Mouse (Mus musculus): ENCODE data around the gene BC048671. TPM values are rescaled to one million over a fixed set of nuclear protein-coding genes. Genes with fewer than 3 reads are reported as not detected.
A peak's percentile ranks its signal among the peaks of the same experiment; 100 is the strongest.

BC048671 gene
- polyA plus RNA-seq, 1 experiment from 2014 or later, result not detected

- Histone ChIP-seq H3K4me2 (ENCODE audit: low read length) (no peak overlapping the region), H3K27ac (replicated peaks in 1 of 2; ENCODE audit: control insufficient read depth in 1 of 2, insufficient read depth in 1 of 2, low read depth in 2 of 2, low read length in 2 of 2) (no peak overlapping the region), H3K4me3 (ENCODE audit: control insufficient read depth in 1 of 2, insufficient read depth in 1 of 2, low read depth in 1 of 2, low read length in 2 of 2) (no peak overlapping the region), H3K4me1 (ENCODE audit: control insufficient read depth in 2 of 2, insufficient read depth in 2 of 2, low read length in 2 of 2) (no peaks in the 10 kb centered on the region), H3K27me3 (ENCODE audit: control insufficient read depth, insufficient read depth, low read length) (0 out of 2 replicates have a peak, but pooled peaks cover 3% of the 10 kb centered on the region), H3K9me3 (ENCODE audit: control insufficient read depth, low read length) (no peaks in the 10 kb centered on the region), H3K36me3 (ENCODE audit: control insufficient read depth, insufficient read depth, low read length) (no peaks in the 10 kb centered on the region), H3K9ac (ENCODE audit: low read length) (no peak overlapping the region)
- ATAC-seq (ENCODE audit: insufficient number of reproducible peaks, insufficient read depth, low FRiP score, low read depth), result no peak
- 72% methylated on average over 7 of the region's 7 CpGs for WGBS
Measured at GRCm38 (mm10) chr6:90319475-90320191, 18.6 kb downstream of the BC048671 start.

GRCm38 (mm10) chr6:90320429-90320828, 19.4 kb downstream of the BC048671 start:
- ATAC-seq (ENCODE audit: insufficient number of reproducible peaks, insufficient read depth, low FRiP score, low read depth), result no peak
- no peaks in the 10 kb centered on the region for H3K36me3 ChIP-seq (ENCODE audit: control insufficient read depth, insufficient read depth, low read length)
- no peak overlapping the region for H3K4me2 ChIP-seq (ENCODE audit: low read length)
- H3K27ac ChIP-seq (replicated peaks in 1 of 2; ENCODE audit: control insufficient read depth in 1 of 2, insufficient read depth in 1 of 2, low read depth in 2 of 2, low read length in 2 of 2), result no peak overlapping the region
- H3K4me1 ChIP-seq (ENCODE audit: control insufficient read depth in 2 of 2, insufficient read depth in 2 of 2, low read length in 2 of 2), result peaks cover 0 to 4% of the 10 kb centered on the region in 2 experiments; a peak in 3 of 4 replicates
- H3K9ac ChIP-seq (ENCODE audit: low read length), result no peak overlapping the region
- no peaks in the 10 kb centered on the region for H3K9me3 ChIP-seq (ENCODE audit: control insufficient read depth, low read length)
- H3K4me3 ChIP-seq (ENCODE audit: control insufficient read depth in 1 of 2, insufficient read depth in 1 of 2, low read depth in 1 of 2, low read length in 2 of 2), result no peak overlapping the region
- 0 out of 2 replicates have a peak, but pooled peaks cover 3% of the 10 kb centered on the region for H3K27me3 ChIP-seq (ENCODE audit: control insufficient read depth, insufficient read depth, low read length)
- WGBS, result 79% methylated on average over 5 of the region's 5 CpGs

GRCm38 (mm10) chr6:90321811-90322210, 20.8 kb downstream of the BC048671 start:
- Histone ChIP-seq H3K4me2 (ENCODE audit: low read length) (no peak overlapping the region), H3K36me3 (ENCODE audit: control insufficient read depth, insufficient read depth, low read length) (no peaks in the 10 kb centered on the region), H3K27ac (replicated peaks in 1 of 2; ENCODE audit: control insufficient read depth in 1 of 2, insufficient read depth in 1 of 2, low read depth in 2 of 2, low read length in 2 of 2) (no peak overlapping the region), H3K27me3 (ENCODE audit: control insufficient read depth, insufficient read depth, low read length) (0 out of 2 replicates have a peak, but pooled peaks cover 3% of the 10 kb centered on the region), H3K9me3 (ENCODE audit: control insufficient read depth, low read length) (no peaks in the 10 kb centered on the region), H3K4me3 (ENCODE audit: control insufficient read depth in 1 of 2, insufficient read depth in 1 of 2, low read depth in 1 of 2, low read length in 2 of 2) (no peak overlapping the region), H3K4me1 (ENCODE audit: control insufficient read depth in 2 of 2, insufficient read depth in 2 of 2, low read length in 2 of 2) (peaks cover 0 to 4% of the 10 kb centered on the region in 2 experiments; a peak in 3 of 4 replicates), H3K9ac (ENCODE audit: low read length) (no peak overlapping the region)
- ATAC-seq (ENCODE audit: insufficient number of reproducible peaks, insufficient read depth, low FRiP score, low read depth), result no peak
- 35% methylated on average over 4 of the region's 4 CpGs for WGBS

- 61% methylated on average over 3 of the region's 3 CpGs for WGBS
- Histone ChIP-seq H3K27me3 (ENCODE audit: control insufficient read depth, insufficient read depth, low read length) (0 out of 2 replicates have a peak, but pooled peaks cover 3% of the 10 kb centered on the region), H3K36me3 (ENCODE audit: control insufficient read depth, insufficient read depth, low read length) (no peaks in the 10 kb centered on the region), H3K9me3 (ENCODE audit: control insufficient read depth, low read length) (no peaks in the 10 kb centered on the region), H3K27ac (replicated peaks in 1 of 2; ENCODE audit: control insufficient read depth in 1 of 2, insufficient read depth in 1 of 2, low read depth in 2 of 2, low read length in 2 of 2) (no peak overlapping the region), H3K4me1 (ENCODE audit: control insufficient read depth in 2 of 2, insufficient read depth in 2 of 2, low read length in 2 of 2) (peaks cover 0 to 4% of the 10 kb centered on the region in 2 experiments; a peak in 3 of 4 replicates), H3K4me3 (ENCODE audit: control insufficient read depth in 1 of 2, insufficient read depth in 1 of 2, low read depth in 1 of 2, low read length in 2 of 2) (no peak overlapping the region), H3K9ac (ENCODE audit: low read length) (no peak overlapping the region), H3K4me2 (ENCODE audit: low read length) (no peak overlapping the region)
- no peak for ATAC-seq (ENCODE audit: insufficient number of reproducible peaks, insufficient read depth, low FRiP score, low read depth)
Measured at GRCm38 (mm10) chr6:90324026-90324425, 23.0 kb downstream of the BC048671 start.

- H3K4me1 ChIP-seq (ENCODE audit: control insufficient read depth in 2 of 2, insufficient read depth in 2 of 2, low read length in 2 of 2), result peaks cover 0 to 4% of the 10 kb centered on the region in 2 experiments; a peak in 3 of 4 replicates
- H3K9ac ChIP-seq (ENCODE audit: low read length), result no peak overlapping the region
- H3K9me3 ChIP-seq (ENCODE audit: control insufficient read depth, low read length), result no peaks in the 10 kb centered on the region
- no peaks in the 10 kb centered on the region for H3K36me3 ChIP-seq (ENCODE audit: control insufficient read depth, insufficient read depth, low read length)
- ATAC-seq (ENCODE audit: insufficient number of reproducible peaks, insufficient read depth, low FRiP score, low read depth), result no peak
- 55% methylated on average over 3 of the region's 3 CpGs for WGBS
- H3K27ac ChIP-seq (replicated peaks in 1 of 2; ENCODE audit: control insufficient read depth in 1 of 2, insufficient read depth in 1 of 2, low read depth in 2 of 2, low read length in 2 of 2), result no peak overlapping the region
- peak overlapping the region; percentile 62 for H3K4me2 ChIP-seq (ENCODE audit: low read length)
- H3K27me3 ChIP-seq (ENCODE audit: control insufficient read depth, insufficient read depth, low read length), result 0 out of 2 replicates have a peak, but pooled peaks cover 3% of the 10 kb centered on the region
- H3K4me3 ChIP-seq (ENCODE audit: control insufficient read depth in 1 of 2, insufficient read depth in 1 of 2, low read depth in 1 of 2, low read length in 2 of 2), result no peak overlapping the region
Measured at GRCm38 (mm10) chr6:90324463-90324862, 23.4 kb downstream of the BC048671 start.

GRCm38 (mm10) chr6:90324991-90325390, 24.0 kb downstream of the BC048671 start, which contains the start of gene Chst13:
Chst13 (minus strand) TSS chr6:90325185.
- 4% methylated on average over 22 of the region's 22 CpGs for WGBS
- ATAC-seq (ENCODE audit: insufficient number of reproducible peaks, insufficient read depth, low FRiP score, low read depth), result no peak

GRCm38 (mm10) chr6:90327670-90328069, 26.7 kb downstream of the BC048671 start:
- WGBS, result 16% methylated on average over 6 of the region's 6 CpGs
- H3K4me2 ChIP-seq (ENCODE audit: low read length), result no peak overlapping the region
- H3K4me3 ChIP-seq (ENCODE audit: control insufficient read depth in 1 of 2, insufficient read depth in 1 of 2, low read depth in 1 of 2, low read length in 2 of 2), result no peak overlapping the region
- no peaks in the 10 kb centered on the region for H3K36me3 ChIP-seq (ENCODE audit: control insufficient read depth, insufficient read depth, low read length)
- H3K4me1 ChIP-seq (ENCODE audit: control insufficient read depth in 2 of 2, insufficient read depth in 2 of 2, low read length in 2 of 2), result peaks cover 0 to 4% of the 10 kb centered on the region in 2 experiments; a peak in 3 of 4 replicates
- H3K9me3 ChIP-seq (ENCODE audit: control insufficient read depth, low read length), result no peaks in the 10 kb centered on the region
- no peak overlapping the region for H3K27ac ChIP-seq (replicated peaks in 1 of 2; ENCODE audit: control insufficient read depth in 1 of 2, insufficient read depth in 1 of 2, low read depth in 2 of 2, low read length in 2 of 2)
- H3K27me3 ChIP-seq (ENCODE audit: control insufficient read depth, insufficient read depth, low read length), result 0 out of 2 replicates have a peak, but pooled peaks cover 3% of the 10 kb centered on the region
- no peak for ATAC-seq (ENCODE audit: insufficient number of reproducible peaks, insufficient read depth, low FRiP score, low read depth)
- H3K9ac ChIP-seq (ENCODE audit: low read length), result no peak overlapping the region

More at GRCm38 (mm10) chr6:90324991-90325390, 24.0 kb downstream of the BC048671 start, which contains the start of gene Chst13:
- Histone ChIP-seq H3K4me3 (ENCODE audit: control insufficient read depth in 1 of 2, insufficient read depth in 1 of 2, low read depth in 1 of 2, low read length in 2 of 2) (peak within 1 kb of the TSS; percentile 21 to 24; a peak in 3 of 4 replicates), H3K9me3 (ENCODE audit: control insufficient read depth, low read length) (no peaks in the 10 kb centered on the region), H3K4me1 (ENCODE audit: control insufficient read depth in 2 of 2, insufficient read depth in 2 of 2, low read length in 2 of 2) (peaks cover 0 to 4% of the 10 kb centered on the region in 2 experiments; a peak in 3 of 4 replicates), H3K9ac (ENCODE audit: low read length) (0 out of 2 replicates have a peak within 1 kb of the TSS, but pooled peaks have one; percentile 16), H3K27me3 (ENCODE audit: control insufficient read depth, insufficient read depth, low read length) (0 out of 2 replicates have a peak, but pooled peaks cover 3% of the 10 kb centered on the region), H3K27ac (replicated peaks in 1 of 2; ENCODE audit: control insufficient read depth in 1 of 2, insufficient read depth in 1 of 2, low read depth in 2 of 2, low read length in 2 of 2) (no peak within 1 kb of the TSS), H3K36me3 (ENCODE audit: control insufficient read depth, insufficient read depth, low read length) (no peaks in the 10 kb centered on the region), H3K4me2 (ENCODE audit: low read length) (peak within 1 kb of the TSS; percentile 62)

Measured in heart, embryonic 14.5 days (tissue).